Mouse (Mus musculus) kidney, adult 18-20 months (tissue): ENCODE measurements around the gene Fcrl6.

Source experiments
- DNase-seq: peaks from one replicate; pipeline ENCODE4 v3.0.0; 2021

The Fcrl6 gene

DNA sequence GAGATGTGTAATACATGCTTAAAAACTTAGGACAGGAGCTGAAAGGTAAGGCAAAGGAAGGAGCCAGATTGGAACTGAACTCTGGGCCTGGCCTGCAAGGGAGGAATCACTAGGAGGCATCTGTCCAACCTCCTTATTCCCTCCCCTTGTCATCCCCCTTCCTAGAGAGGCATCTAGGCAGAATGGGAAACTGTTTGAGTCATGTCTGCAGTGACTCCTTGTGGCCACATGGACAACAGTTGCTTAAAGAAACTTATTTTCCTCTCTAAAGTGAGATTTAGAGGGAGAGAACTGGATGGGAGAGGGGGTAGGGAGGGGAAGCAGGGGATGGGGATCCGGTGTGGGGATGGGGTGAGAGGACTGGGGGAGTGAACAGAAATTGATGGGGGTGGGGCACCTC is 10.4 kb upstream of the Fcrl6 start:
- no peak for DNase-seq

GRCm38 (mm10) chr1:172611304-172611703 is 9.0 kb upstream of the Fcrl6 start:
- DNase-seq: no peak

DNA sequence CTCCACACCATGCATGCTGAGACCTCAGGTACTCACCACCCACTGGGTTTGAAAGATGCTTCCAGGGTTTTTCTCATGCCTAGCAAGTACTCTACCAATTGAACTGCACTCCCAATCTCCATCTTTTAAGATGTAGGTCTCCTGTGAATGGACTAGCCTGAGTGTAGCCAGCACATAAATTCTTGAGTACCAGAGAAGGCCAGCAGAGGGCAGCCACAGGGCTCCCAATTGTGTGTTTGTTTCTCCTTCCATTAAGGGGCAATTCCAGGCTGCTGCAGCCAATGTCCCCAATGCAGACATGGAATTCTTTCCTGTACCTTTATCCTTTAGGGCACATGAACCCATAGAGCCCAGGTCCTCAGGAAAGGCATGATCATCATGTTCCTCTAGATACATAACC is 7.9 kb downstream of the Fcrl6 start:
- DNase-seq: peak; percentile 58

DNA sequence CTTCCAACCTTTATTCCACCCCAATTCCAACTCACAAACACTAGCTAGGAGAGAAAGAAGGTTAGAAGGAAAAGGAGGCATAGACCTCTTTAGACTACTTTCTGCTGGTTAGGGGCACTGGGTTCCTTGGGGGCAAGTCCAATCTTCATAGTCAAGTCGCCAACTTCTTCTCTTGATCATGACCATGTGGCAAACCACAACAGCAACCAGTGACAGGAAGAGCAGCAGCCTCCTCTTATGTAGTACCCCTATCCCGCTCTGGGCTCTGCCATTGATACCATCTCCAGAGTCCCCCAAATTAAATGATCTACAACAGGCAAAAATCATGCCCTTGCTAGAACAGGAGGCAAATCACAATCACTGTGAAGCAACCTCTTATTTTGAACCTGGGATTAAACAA is 8.4 kb downstream of the Fcrl6 start:
- no peak for DNase-seq

- DNase-seq: no peak
Measured at GRCm38 (mm10) chr1:172593321-172593720, 9.0 kb downstream of the Fcrl6 start.

- peak; percentile 28 for DNase-seq
Measured at GRCm38 (mm10) chr1:172590385-172590784, 12.0 kb downstream of the Fcrl6 start, which contains the start of gene Slamf8. Gene Slamf8 (minus strand): TSS chr1:172590568.

DNA sequence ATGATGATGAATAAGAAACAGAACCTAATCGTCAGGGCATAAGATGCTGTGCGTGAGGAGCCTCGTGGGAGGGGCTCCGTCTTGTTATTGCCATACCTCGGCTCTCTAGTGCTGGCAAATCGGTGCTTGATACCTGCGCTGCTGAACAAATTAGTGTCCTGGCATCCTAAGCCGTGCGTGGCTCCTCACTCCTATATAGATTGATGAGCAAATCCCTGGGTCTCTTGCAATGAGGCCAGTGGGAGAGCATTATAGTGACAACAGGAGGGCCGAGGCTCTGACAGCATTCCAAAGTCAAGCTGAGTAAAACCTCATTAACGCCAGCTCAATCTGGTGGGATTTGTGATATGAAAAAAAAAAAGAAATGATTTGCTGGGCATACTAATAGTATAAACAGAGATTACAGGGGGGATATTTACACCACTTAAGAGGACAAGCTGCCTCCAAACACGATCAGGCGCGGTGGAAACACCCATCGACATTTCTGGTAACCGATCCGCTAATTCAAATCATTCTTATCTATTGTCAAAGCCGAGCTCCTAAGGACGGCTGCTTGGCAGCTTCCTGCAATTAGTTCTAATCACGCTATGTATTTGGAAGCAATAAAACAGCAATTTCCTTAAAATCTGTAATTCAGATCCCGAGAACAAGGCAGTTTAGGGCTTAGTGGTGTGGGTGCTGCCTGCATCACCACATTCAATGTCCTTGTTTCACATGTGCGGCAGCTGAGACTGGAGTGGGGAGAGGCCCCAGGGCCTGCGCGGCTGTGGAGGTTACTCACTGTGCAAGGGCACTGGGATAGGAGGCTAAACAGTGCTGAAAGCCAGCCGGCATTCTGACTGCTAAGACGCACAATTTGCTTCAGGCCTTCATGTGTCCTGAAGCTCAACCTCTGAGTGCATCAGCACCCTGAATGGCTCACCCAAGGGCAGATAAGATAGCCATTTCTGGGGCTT is 16.5 kb downstream of the Fcrl6 start:
- no peak for DNase-seq

GRCm38 (mm10) chr1:172585026-172585425 is 17.3 kb downstream of the Fcrl6 start:
- no peak for DNase-seq

GRCm38 (mm10) chr1:172584271-172584670 is 18.1 kb downstream of the Fcrl6 start:
- no peak for DNase-seq

GRCm38 (mm10) chr1:172582436-172582835 is 19.9 kb downstream of the Fcrl6 start:
- no peak for DNase-seq

DNA sequence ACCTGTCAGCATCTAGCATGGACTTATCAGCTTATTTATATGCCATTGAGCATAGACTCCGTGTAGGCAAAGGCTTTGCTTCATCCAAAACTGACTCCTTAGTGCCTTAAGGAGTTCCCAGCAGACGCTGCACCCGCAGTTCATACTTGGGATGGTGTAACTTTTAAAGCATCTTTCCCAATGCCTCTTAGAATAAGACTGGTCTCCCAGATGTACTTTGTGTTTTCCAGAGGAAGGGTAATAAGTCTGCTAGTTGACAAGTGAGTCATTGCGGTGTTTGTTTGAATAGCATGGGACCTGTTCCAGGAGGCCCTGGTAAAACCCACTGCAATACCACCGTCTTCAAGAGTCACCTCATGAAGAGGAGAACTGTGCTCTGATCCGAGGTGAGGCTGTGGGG is 22.2 kb downstream of the Fcrl6 start:
- no peak for DNase-seq

DNA sequence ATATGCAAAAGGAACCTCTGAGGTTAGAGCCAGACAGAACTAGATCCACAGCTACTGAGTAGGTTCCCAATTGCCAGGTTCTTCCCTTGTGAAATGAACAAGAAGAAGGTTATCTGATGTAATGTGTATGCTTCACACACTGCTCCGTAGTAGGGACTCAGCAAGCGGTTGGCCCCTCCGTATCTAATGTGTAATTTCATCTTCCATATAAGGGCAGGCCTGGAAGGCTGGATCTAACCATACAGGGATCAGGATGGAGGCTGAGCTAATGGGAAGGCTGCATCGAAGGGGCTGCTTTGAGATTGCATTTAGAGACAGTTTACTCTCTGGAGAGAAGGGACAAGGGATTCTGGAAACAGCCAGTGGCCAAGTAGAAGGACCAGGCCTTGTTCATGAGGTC is 34.6 kb downstream of the Fcrl6 start:
- DNase-seq: no peak

DNA sequence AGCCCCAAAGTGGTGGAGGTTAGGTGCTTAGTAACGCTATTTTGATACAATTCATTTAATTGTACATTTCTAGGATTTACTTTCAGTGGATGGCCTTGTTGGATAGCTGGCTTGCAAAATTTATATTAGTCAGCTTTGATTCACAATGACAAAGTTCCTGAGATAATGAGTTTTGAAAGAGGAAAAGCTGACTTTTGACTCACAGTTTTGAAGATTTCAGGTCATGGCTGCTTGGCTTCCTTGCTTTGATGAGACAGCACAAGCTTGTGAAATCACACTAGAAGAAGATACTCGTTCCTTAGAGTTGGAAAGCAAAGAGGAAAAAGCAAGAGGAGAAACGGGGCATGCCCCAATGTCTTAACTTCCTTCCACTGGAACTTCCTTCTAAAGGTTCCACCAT is 36.2 kb downstream of the Fcrl6 start:
- DNase-seq: no peak

GRCm38 (mm10) chr1:172563465-172563828 is 38.9 kb downstream of the Fcrl6 start:
- DNase-seq: no peak

DNA sequence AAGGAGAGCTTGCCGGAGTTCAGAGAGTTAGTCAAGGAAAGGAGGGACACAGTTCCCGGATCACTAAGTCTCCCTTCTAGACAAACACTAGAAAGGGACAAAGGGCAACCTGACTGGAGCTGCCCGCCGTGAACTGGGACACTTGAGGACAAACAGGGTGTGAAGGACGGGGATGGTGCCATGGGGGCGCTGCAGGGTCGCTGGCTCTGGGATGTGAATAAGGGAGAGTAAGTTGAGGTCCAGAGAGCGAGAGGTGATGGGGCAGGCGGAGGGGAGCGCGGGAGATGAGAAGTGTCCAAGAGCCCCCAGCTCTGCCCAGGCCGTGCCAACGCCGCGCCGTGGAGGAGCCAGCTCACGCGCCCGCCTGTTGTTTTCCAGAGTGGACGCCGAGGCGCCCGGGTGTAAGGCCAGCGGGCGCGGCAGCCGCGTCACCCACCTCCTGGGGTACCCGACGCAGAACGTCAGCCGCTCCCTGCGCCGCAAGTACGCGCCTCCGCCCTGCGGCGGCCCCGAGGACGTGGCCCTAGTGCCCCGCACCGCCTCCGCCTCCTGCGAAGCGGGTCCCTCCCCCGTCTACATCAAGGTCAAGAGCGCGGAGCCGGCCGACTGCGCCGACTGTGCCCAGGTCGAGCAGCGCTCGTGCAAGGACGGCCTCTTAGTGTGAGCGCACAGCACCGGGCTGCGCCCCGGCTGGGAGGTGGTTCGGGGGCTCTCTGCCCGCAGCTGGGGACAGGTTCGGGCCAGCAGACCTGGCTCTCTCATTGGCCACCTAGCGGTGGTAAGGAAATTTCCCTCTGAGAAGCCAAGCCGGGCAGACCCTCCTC is 39.5 kb downstream of the Fcrl6 start:
- DNase-seq: peak; percentile 84

GRCm38 (mm10) chr1:172555638-172556037 is 46.7 kb downstream of the Fcrl6 start, which contains the start of gene Vsig8:
Gene Vsig8 (plus strand): TSS chr1:172555938.
- no peak for DNase-seq

GRCm38 (mm10) chr1:172552623-172553022 is 49.7 kb downstream of the Fcrl6 start:
- no peak for DNase-seq

- DNase-seq: no peak
Measured at GRCm38 (mm10) chr1:172551009-172551408, 51.3 kb downstream of the Fcrl6 start.

GRCm38 (mm10) chr1:172550551-172550951 is 51.8 kb downstream of the Fcrl6 start:
- DNase-seq: peak; percentile 50

DNA sequence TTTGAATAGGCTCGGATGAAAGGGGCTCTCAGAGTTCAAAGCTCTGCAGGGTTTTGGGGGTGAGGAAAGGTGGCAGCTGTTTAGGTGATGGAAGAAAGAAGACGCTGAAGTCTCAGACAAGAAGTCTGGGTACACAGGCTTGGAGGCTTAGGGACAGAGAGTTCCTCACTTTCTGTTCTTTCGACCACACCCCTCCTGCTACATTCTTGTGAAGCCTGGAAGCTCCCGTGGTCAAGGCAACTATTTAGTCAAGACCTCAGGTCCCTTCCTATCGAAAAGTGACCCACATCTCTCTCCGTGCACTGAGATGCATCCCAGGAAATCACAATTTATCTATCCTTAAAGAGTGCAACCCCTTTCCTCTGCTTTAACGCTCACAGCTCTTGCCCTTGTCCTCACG is 52.6 kb downstream of the Fcrl6 start:
- DNase-seq: no peak

GRCm38 (mm10) chr1:172549314-172549713 is 53.0 kb downstream of the Fcrl6 start:
- DNase-seq: no peak

DNA sequence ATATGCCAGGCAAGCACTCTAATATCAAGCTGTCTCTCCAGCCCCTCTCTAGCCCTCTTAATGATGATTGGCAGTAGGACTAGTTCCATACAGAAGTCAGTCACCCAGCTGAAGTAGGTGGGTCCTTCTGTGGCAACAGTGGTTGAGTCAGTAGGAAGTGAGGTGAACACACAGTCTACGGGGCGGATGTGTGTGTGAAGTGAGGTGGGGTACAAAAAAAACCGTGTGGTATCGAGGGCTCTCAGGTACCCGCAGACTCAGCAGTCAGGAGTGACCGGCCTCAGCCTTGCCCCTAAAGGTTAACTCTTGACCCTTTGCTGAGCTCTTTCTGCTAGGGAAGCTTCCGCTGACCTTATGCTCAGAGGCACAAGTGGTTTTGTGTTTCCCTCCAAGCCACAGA is 53.9 kb downstream of the Fcrl6 start:
- DNase-seq: no peak
